Mouse (Mus musculus) adipocyte (in vitro differentiated cells): Measurements from ENCODE around the gene Olfr355.

Experiments
- DNase-seq: peaks from one replicate; pipeline ENCODE4 v3.0.0-alpha.2; 2016; ENCODE audit warnings: low spot score

Gene Olfr355

GRCm38 (mm10) chr2:36928797-36929196 is at the start of gene Olfr355:
Gene Olfr355 (minus strand): TSS chr2:36928897.
- no peak for DNase-seq

GRCm38 (mm10) chr2:36936821-36937220 is 8.1 kb upstream of the Olfr355 start, which contains the start of gene Olfr356:
Gene Olfr356 (plus strand): TSS chr2:36937121.
- DNase-seq = no peak

- no peak for DNase-seq
Measured at GRCm38 (mm10) chr2:36905380-36905779, 23.3 kb downstream of the Olfr355 start, which contains the start of gene Olfr354. Gene Olfr354 (plus strand): TSS chr2:36905680.

- DNase-seq = no peak
Measured at GRCm38 (mm10) chr2:36897114-36897513, 31.6 kb downstream of the Olfr355 start.

- DNase-seq = no peak
Measured at GRCm38 (mm10) chr2:36892836-36893235, 35.9 kb downstream of the Olfr355 start, which contains the start of gene Olfr353. Gene Olfr353 (minus strand): TSS chr2:36892936.
